Mouse (Mus musculus) neural tube, embryonic 11.5 days (tissue): Measurements from ENCODE around the gene Sytl1. TPM values are rescaled to one million over a fixed set of nuclear protein-coding genes. Genes with fewer than 3 reads are reported as not detected.

Source experiments
- ATAC-seq: fragments of 200-750 bp; cut with Nextera tagmentation; 2 replicates; pipeline ENCODE4 v1.8.0; 2017; ENCODE audit warnings: moderate number of reproducible peaks, mild to moderate bottlenecking, moderate TSS enrichment, moderate library complexity; ENCODE audit not compliant: insufficient read depth, low FRiP score, low TSS enrichment
- DNase-seq: peaks from one replicate; pipeline ENCODE4 v3.0.0-alpha.2; 2015; ENCODE audit warnings: low spot score
- H3K27ac ChIP-seq: fragments of 300-500 bp; sonication (generic); 2 replicates; pipeline ENCODE4 v1.5.1; 2014; ENCODE audit warnings: low read depth, mild to moderate bottlenecking, low read length
- H3K27me3 ChIP-seq: fragments of 300-500 bp; sonication (generic); 2 replicates; pipeline ENCODE4 v1.6.1; 2014; ENCODE audit warnings: mild to moderate bottlenecking, low read length, mixed read lengths; ENCODE audit not compliant: control insufficient read depth, insufficient read depth
- H3K36me3 ChIP-seq: fragments of 300-500 bp; sonication (generic); 2 replicates; pipeline ENCODE4 v1.6.1; 2014; ENCODE audit warnings: mild to moderate bottlenecking, low read length, moderate library complexity, mixed read lengths; ENCODE audit not compliant: control insufficient read depth, insufficient read depth
- H3K4me1 ChIP-seq: fragments of 300-500 bp; sonication (generic); 2 replicates; pipeline ENCODE4 v1.6.1; 2014; ENCODE audit warnings: low read length, mixed read lengths; ENCODE audit not compliant: control insufficient read depth, insufficient read depth
- H3K4me2 ChIP-seq: fragments of 300-500 bp; sonication (generic); 2 replicates; pipeline ENCODE4 v1.6.1; 2014; ENCODE audit warnings: low read depth, mild to moderate bottlenecking, moderate library complexity
- H3K4me3 ChIP-seq: fragments of 300-500 bp; sonication (generic); 2 replicates; pipeline ENCODE4 v1.5.1; 2014; ENCODE audit warnings: low read depth, low read length
- H3K9ac ChIP-seq: fragments of 300-500 bp; sonication (generic); 2 replicates; pipeline ENCODE4 v1.6.1; 2014; ENCODE audit warnings: mild to moderate bottlenecking, low read length
- H3K9me3 ChIP-seq: fragments of 300-500 bp; sonication (generic); 2 replicates; pipeline ENCODE4 v1.6.1; 2016; ENCODE audit warnings: low read length; ENCODE audit not compliant: control insufficient read depth
- WGBS: fragments of 180-500 bp; shearing (Covaris S2); extraction: QIAGEN DNeasy Blood & Tissue Kit; methylation state at CpG from one replicate; pipeline ENCODE4 v1.1.7; 2014; 5-methylcytosine and 5-hydroxymethylcytosine counted together
- polyA plus RNA-seq: library from polyadenylated mRNA; unstranded; fragments of >200 nt; fragmentation: Nextera tagmentation; extraction: Ambion mirVana; gene quantifications from 2 replicates; pipeline ENCODE4 v1.2.1, GENCODE M21; 2014

Gene Sytl1
- polyA plus RNA-seq, 1 experiment from 2014 or later, result 1.2 TPM

GRCm38 (mm10) chr4:133270929-133271328 is 8.0 kb upstream of the Sytl1 start:
- Histone ChIP-seq H3K4me2 (no peak overlapping the region), H3K27ac (no peak overlapping the region), H3K27me3 (no peaks in the 10 kb centered on the region), H3K9me3 (no peaks in the 10 kb centered on the region), H3K4me1 (peaks cover under 1% of the 10 kb centered on the region; the same call in 1 of the 2 replicates), H3K36me3 (peaks cover 25% of the 10 kb centered on the region), H3K4me3 (no peak overlapping the region), H3K9ac (no peak overlapping the region)
- no peak for DNase-seq
- ATAC-seq, result no peak
- 94% methylated on average over 9 of the region's 9 CpGs for WGBS

DNA sequence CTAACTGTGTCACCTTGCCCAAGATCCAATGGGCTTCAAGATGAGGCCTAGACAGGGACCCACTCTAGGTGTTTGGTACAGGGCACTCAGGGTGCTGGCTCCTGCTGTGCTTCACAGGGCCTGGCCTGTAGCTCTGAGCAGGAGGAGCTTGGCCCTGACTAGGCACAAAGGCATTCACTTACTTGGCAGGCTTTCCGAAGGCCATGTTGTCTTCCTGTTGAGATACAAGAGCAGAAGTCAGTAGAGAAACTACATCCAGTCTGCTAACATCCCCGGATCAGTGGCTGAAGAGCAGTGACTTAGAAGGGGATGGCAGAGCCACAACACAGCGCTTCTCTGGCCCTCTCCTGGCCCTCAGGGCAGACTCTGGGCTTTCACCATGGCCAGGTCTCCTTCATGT is 6.7 kb upstream of the Sytl1 start:
- DNase-seq, result no peak
- Histone ChIP-seq H3K27ac (no peak overlapping the region), H3K9me3 (no peaks in the 10 kb centered on the region), H3K36me3 (peaks cover 36% of the 10 kb centered on the region), H3K4me1 (no peaks in the 10 kb centered on the region), H3K27me3 (no peaks in the 10 kb centered on the region), H3K9ac (no peak overlapping the region), H3K4me2 (no peak overlapping the region), H3K4me3 (no peak overlapping the region)
- no peak for ATAC-seq
- 93% methylated on average over 3 of the region's 3 CpGs for WGBS

- ATAC-seq (no peak), DNase-seq (no peak)
- Histone ChIP-seq H3K27me3 (no peaks in the 10 kb centered on the region), H3K9me3 (no peaks in the 10 kb centered on the region), H3K36me3 (peaks cover 39% of the 10 kb centered on the region), H3K27ac (no peak overlapping the region), H3K4me2 (no peak overlapping the region), H3K4me1 (no peaks in the 10 kb centered on the region), H3K9ac (no peak overlapping the region), H3K4me3 (no peak overlapping the region)
- WGBS, result 95% methylated on average over 3 of the region's 3 CpGs
Measured at GRCm38 (mm10) chr4:133268931-133269330, 6.0 kb upstream of the Sytl1 start.

GRCm38 (mm10) chr4:133266248-133266880 is 3.5 kb upstream of the Sytl1 start:
- ATAC-seq (no peak), DNase-seq (no peak)
- no peak overlapping the region for H3K4me2 ChIP-seq
- WGBS, result 97% methylated on average over 12 of the region's 12 CpGs
- no peak overlapping the region for H3K4me3 ChIP-seq
- no peak overlapping the region for H3K27ac ChIP-seq
- H3K9ac ChIP-seq, result no peak overlapping the region
- peaks cover 41% of the 10 kb centered on the region for H3K36me3 ChIP-seq
- H3K9me3 ChIP-seq, result no peaks in the 10 kb centered on the region
- no peaks in the 10 kb centered on the region for H3K4me1 ChIP-seq
- H3K27me3 ChIP-seq, result no peaks in the 10 kb centered on the region

DNA sequence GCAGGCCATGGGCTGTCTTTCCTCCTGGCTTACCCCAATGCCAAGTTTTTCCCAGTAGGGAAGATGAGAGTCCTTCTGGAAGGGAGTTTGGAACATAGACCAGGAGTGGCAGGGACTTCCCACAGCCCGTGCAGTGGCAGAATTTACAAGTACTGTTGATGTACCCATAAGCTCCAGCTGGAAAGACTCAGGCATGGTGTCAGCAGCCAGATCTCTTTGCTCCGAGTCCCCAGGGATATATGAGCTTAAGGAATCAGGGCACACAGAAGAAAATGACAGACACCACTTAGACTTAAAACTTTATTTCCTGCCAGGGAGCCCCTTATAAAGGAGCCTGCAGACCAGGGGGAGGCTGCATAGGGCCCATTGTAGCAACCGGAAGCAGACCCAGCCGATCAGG is 2.8 kb upstream of the Sytl1 start:
- 93% methylated on average over 4 of the region's 4 CpGs for WGBS
- H3K4me1 ChIP-seq, result no peaks in the 10 kb centered on the region
- no peak overlapping the region for H3K27ac ChIP-seq
- no peak overlapping the region for H3K4me3 ChIP-seq
- H3K9ac ChIP-seq, result no peak overlapping the region
- DNase-seq (no peak), ATAC-seq (no peak)
- no peaks in the 10 kb centered on the region for H3K27me3 ChIP-seq
- H3K4me2 ChIP-seq, result no peak overlapping the region
- H3K36me3 ChIP-seq, result peaks cover 41% of the 10 kb centered on the region
- no peaks in the 10 kb centered on the region for H3K9me3 ChIP-seq

- no peaks in the 10 kb centered on the region for H3K9me3 ChIP-seq
- DNase-seq, result no peak
- no peak overlapping the region for H3K4me2 ChIP-seq
- WGBS, result 93% methylated on average over 3 of the region's 3 CpGs
- H3K4me1 ChIP-seq, result no peaks in the 10 kb centered on the region
- H3K4me3 ChIP-seq, result no peak overlapping the region
- ATAC-seq, result no peak
- H3K9ac ChIP-seq, result no peak overlapping the region
- H3K27me3 ChIP-seq, result no peaks in the 10 kb centered on the region
- no peak overlapping the region for H3K27ac ChIP-seq
- H3K36me3 ChIP-seq, result peaks cover 41% of the 10 kb centered on the region
Measured at GRCm38 (mm10) chr4:133265297-133265696, 2.4 kb upstream of the Sytl1 start.

- Histone ChIP-seq H3K4me1 (no peaks in the 10 kb centered on the region), H3K4me3 (no peak overlapping the region), H3K27ac (no peak overlapping the region), H3K9me3 (no peaks in the 10 kb centered on the region), H3K4me2 (no peak overlapping the region), H3K27me3 (no peaks in the 10 kb centered on the region), H3K9ac (no peak overlapping the region), H3K36me3 (peaks cover 39% of the 10 kb centered on the region)
- WGBS, result 93% methylated on average over 2 of the region's 2 CpGs
- ATAC-seq, result no peak
- DNase-seq, result no peak
Measured at GRCm38 (mm10) chr4:133264559-133264958, 1.6 kb upstream of the Sytl1 start.

DNA sequence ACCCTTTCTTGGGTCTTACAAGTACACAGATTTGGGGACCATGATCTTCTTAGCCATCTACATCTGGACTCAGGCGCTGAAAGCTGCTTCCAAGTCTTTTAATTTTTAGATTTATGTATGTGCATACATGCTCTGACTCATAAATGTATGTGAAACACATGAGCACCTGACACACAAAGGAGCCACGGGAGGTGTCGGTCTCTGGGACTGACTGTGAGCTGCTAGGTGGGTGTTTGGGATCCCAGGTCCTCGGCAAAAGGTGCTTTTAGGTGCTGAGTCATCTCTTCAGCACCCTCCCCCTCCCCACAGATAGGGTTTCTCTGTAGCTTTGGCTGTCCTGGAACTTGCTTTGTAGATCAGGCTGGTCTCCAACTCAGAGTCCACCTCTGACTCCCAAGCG is 843 bp upstream of the Sytl1 start:
- no peaks in the 10 kb centered on the region for H3K27me3 ChIP-seq
- no peak overlapping the region for H3K4me2 ChIP-seq
- H3K4me1 ChIP-seq, result no peaks in the 10 kb centered on the region
- WGBS, result 93% methylated on average over 5 of the region's 5 CpGs
- H3K27ac ChIP-seq, result no peak overlapping the region
- H3K4me3 ChIP-seq, result no peak overlapping the region
- DNase-seq (no peak), ATAC-seq (no peak)
- H3K36me3 ChIP-seq, result peaks cover 31% of the 10 kb centered on the region
- H3K9me3 ChIP-seq, result no peaks in the 10 kb centered on the region
- no peak overlapping the region for H3K9ac ChIP-seq

- DNase-seq, result no peak
- ATAC-seq, result no peak
- Histone ChIP-seq H3K27ac (no peak overlapping the region), H3K9ac (no peak overlapping the region), H3K27me3 (no peaks in the 10 kb centered on the region), H3K9me3 (no peaks in the 10 kb centered on the region), H3K4me3 (no peak overlapping the region), H3K4me2 (no peak overlapping the region), H3K4me1 (no peaks in the 10 kb centered on the region), H3K36me3 (peaks cover 23% of the 10 kb centered on the region)
- 62% methylated on average over 7 of the region's 7 CpGs for WGBS
Measured at GRCm38 (mm10) chr4:133262375-133262765, 543 bp downstream of the Sytl1 start.
